Mouse (Mus musculus): ENCODE results near the gene Pla2g4d.

GRCm38 (mm10) chr2:120243995-120244394 lies 45.0 kb downstream of the Pla2g4d start:
- TF ChIP-seq CTCF (IDR thresholded peaks at IDR 0.05; ENCODE audit: low read depth, low read length) = no peak
- TF ChIP-seq POLR2A (IDR thresholded peaks at IDR 0.05; ENCODE audit: insufficient read depth, low read length) = no peak

Data from ES-Bruce4 (cell line).